Mouse (Mus musculus): Measurements from ENCODE around the gene Cd1d1.

The Cd1d1 gene

DNA sequence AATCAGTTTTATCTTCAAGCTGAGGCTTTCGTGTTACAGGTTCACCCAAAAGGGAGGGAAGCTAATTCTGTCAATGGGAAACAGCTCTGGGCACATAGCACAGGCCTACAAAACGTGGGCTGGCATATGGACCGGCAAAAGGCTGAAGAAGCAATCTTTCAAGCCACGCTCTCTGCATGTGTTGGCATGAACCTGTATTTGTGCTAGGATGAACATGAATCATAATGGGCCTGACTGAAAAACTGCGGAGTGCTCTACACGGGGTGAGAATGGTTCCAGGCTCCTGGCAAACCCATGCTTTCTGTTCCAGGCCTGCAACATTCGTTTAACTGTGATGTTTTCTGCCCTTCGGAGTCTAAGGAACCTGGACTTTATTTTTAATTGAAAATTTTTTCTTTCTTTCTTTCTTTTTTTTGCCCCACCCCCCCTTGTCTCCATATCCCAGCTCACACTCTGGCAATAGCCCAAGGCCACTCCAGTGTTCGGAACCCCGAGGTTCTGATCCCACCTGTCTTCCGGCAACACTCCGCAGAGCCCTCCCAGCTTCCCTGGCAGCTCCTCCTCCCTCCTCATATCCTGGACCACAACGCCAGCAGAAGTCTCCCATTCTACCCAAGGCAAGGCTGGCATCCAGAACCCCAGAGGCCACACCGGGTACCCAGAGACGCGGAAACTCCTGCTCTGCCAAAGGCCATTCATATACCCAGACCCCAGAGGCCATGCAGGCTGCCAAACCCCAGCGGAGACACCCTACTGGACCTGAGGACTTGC lies 36.4 kb downstream of the Cd1d1 start:
- no peak for DNase-seq (ENCODE audit: low read depth in 1 of 2, low spot score in 2 of 2)

DNA sequence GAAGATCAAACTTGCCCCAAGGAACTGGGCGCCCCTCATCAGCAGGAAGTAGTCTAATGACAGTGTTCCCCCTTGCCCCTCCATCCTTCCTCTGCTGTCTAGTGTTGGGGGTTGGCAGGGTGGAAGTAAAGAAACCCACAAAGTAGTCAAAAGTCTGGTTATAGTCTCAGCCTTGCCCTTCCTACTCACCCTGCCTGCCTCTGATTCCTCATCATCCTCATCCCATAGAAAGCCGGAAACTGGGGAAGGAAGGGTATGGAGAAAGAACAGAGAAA lies 37.9 kb downstream of the Cd1d1 start:
- no peak for DNase-seq (ENCODE audit: low read depth in 1 of 2, low spot score in 2 of 2)

DNA sequence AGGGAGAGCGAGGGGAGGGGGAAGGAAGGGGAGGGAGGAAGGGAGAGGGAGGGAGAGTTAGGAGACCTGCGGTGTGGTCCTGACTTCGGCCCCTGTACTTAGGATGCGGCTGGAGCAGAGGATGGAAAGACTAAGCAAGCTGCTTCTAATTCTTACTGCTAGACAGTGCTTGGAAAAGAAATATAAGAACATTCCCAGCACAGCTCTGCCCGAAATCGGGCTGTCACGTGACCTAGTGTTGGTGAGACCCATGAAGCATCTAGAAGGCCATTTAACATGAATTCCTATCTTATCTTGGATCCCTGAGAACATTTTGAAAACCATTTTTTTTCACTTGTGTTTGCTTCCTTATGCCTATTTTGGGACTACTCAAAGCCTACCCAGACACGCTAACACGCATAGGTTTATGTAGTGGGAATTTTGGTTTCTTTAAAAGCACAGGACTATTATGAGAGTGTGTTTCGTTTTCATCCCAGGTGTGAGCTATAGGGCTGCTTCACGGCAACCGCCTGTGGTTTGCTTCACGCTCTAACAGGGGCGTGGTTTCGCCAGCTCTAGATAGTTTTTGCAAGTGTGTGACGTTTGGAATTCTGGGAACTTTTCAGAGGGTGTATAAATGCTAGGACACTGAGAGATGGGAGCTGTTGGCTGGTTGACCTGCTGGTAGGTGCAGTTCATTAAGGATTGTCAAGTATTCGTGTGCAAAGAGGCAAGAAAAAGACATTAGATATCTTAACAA lies 38.4 kb downstream of the Cd1d1 start:
- no peak for DNase-seq (ENCODE audit: low read depth in 1 of 2, low spot score in 2 of 2)

DNA sequence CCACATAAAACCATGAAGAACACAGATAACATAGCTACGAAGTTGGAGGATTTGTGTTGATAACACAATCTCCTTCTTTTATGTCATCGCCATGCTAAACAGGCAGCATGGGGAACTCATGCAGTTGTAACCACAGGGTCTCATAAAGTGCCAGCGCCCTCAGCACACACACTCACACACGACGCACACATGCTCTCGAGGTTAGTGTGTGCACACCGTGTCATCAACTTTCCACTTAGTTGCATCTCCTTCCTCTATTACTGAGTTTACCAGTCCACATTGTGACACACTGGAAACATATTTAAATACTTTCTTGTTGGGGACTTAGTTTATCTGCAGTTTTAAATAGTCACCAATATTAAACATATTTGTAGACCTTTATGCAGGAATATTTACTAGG lies 40.2 kb downstream of the Cd1d1 start:
- DNase-seq (ENCODE audit: low read depth in 1 of 2, low spot score in 2 of 2) = no peak

DNA sequence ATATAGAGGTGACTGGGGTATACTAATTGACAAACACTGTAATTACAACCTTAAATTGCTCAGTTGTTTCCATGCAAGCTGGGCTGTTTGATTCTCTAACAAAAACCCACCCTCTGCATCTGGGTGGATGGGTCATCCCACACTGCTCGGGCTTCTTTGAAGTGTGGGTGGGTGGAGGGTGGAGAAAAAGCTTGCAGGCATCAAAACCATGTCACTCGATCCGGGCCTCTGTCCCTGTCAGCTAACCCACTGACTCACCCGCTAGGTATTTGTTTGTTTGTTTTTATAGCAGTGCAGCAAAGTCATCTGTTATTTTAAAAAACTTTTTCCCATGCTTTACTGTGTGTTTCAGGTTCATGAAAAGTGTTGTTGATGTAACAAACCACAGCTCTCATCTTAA lies 43.9 kb downstream of the Cd1d1 start:
- no peak for DNase-seq (ENCODE audit: low read depth in 1 of 2, low spot score in 2 of 2)

DNA sequence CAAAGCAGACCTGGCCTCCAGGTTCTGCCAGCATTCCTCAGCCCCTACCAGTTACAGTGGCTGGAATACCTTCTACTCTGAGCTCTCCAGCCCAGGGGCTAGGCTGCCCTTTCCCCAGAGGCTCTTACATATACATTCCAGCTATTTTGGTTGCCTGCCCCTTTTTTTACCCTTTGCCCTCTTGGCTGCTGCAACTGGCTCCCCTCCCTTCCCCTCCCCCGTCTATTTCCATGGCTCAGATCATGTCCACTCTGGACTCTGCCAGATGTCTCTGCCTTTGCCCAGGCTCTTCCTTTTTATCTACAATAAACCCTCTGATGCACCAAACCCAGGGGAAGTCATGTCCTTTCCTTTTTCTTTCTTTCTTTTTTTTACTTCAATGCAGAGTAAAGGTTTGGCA lies 44.7 kb downstream of the Cd1d1 start:
- no peak for DNase-seq (ENCODE audit: low read depth in 1 of 2, low spot score in 2 of 2)

DNA sequence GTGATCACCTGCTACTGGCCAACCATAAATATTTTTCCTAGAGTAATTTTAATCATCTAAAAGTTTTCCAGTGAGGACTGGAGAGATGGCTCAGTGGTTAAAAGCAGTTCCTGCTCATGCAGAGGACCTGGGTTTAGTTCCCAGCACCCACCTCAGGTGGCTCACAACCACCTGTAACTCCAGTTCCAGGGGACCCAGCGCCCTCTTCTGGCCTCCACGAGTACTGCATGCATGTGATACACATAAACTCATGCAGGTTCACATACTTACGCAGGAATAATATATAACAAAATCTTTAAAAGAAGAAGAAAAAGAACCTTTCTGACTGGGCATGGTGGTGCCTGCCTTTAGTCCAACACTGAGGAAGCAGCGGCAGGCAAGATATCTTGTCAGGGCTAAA lies 45.4 kb downstream of the Cd1d1 start:
- DNase-seq (ENCODE audit: low read depth in 1 of 2, low spot score in 2 of 2) = no peak

DNA sequence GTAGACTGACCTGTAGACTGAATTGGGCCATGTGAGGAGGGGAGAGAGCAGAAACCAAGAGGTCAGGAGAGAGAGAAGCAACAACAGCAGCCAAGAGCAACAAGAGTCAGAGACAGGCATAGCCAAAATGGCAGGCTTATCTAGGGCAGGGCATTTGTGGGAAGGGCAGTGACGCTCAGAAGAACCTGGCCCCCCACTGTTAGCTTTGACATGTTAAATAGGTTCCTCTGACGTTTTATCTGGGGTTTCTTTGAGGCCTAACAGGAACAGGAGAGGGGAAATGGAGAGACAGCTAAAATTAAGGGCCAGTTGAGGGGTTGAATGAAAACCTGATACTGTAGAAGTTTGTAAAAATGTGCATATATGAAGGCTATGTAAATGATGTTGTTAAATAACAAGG lies 48.6 kb downstream of the Cd1d1 start:
- no peak for DNase-seq (ENCODE audit: low read depth in 1 of 2, low spot score in 2 of 2)

All from monocyte, adult 2 months (primary cell).